Mouse (Mus musculus): ENCODE results near the gene Efna2. TPM values are rescaled to one million over a fixed set of nuclear protein-coding genes. Genes with fewer than 3 reads are reported as not detected.
A peak's percentile ranks its signal among the peaks of the same experiment; 100 is the strongest.

Gene Efna2
- total RNA-seq, 4 experiments from 2014 or later, result 6.8 to 9.1 (median 7.7) TPM

- peak in 1 of 2 experiments; percentile 96 for DNase-seq (ENCODE audit: low spot score in 2 of 2)
Observed at GRCm38 (mm10) chr10:80141786-80142529, 37.3 kb upstream of the Efna2 start.

- peak in 1 of 2 experiments; percentile 63 for DNase-seq (ENCODE audit: low spot score in 2 of 2)
Observed at GRCm38 (mm10) chr10:80142530-80142925, 36.8 kb upstream of the Efna2 start.

GRCm38 (mm10) chr10:80143664-80144063 lies 35.6 kb upstream of the Efna2 start:
- no peak for DNase-seq (ENCODE audit: low spot score in 2 of 2)

GRCm38 (mm10) chr10:80144159-80144558 lies 35.1 kb upstream of the Efna2 start:
- DNase-seq (ENCODE audit: low spot score in 2 of 2), result no peak

- DNase-seq (ENCODE audit: low spot score in 2 of 2), result peak in 1 of 2 experiments; percentile 79
Observed at GRCm38 (mm10) chr10:80144864-80145838, 34.1 kb upstream of the Efna2 start.

- DNase-seq (ENCODE audit: low spot score in 2 of 2), result no peak
Observed at GRCm38 (mm10) chr10:80145896-80146295, 33.4 kb upstream of the Efna2 start.

- DNase-seq (ENCODE audit: low spot score in 2 of 2), result no peak
Observed at GRCm38 (mm10) chr10:80146568-80147011, 32.7 kb upstream of the Efna2 start.

- no peak for DNase-seq (ENCODE audit: low spot score in 2 of 2)
Observed at GRCm38 (mm10) chr10:80147146-80147718, 32.0 kb upstream of the Efna2 start.

GRCm38 (mm10) chr10:80147719-80148601 lies 31.3 kb upstream of the Efna2 start, which contains the start of gene Midn:
Gene Midn (plus strand): TSS chr10:80148272.
- peak in 1 of 2 experiments; percentile 72 for DNase-seq (ENCODE audit: low spot score in 2 of 2)

GRCm38 (mm10) chr10:80148610-80149290 lies 30.5 kb upstream of the Efna2 start:
- DNase-seq (ENCODE audit: low spot score in 2 of 2), result peak; percentile 90 to 92

- peak; percentile 85 to 98 for DNase-seq (ENCODE audit: low spot score in 2 of 2)
Observed at GRCm38 (mm10) chr10:80149291-80150225, 29.7 kb upstream of the Efna2 start.

GRCm38 (mm10) chr10:80150226-80151210 lies 28.8 kb upstream of the Efna2 start:
- DNase-seq (ENCODE audit: low spot score in 2 of 2), result peak in 1 of 2 experiments; percentile 68

- DNase-seq (ENCODE audit: low spot score in 2 of 2), result peak in 1 of 2 experiments; percentile 62
Observed at GRCm38 (mm10) chr10:80151211-80152034, 27.9 kb upstream of the Efna2 start.

GRCm38 (mm10) chr10:80152071-80152872 lies 27.0 kb upstream of the Efna2 start:
- DNase-seq (ENCODE audit: low spot score in 2 of 2), result peak in 1 of 2 experiments; percentile 60

- DNase-seq (ENCODE audit: low spot score in 2 of 2), result peak in 1 of 2 experiments; percentile 62
Observed at GRCm38 (mm10) chr10:80152873-80153260, 26.4 kb upstream of the Efna2 start.

- no peak for DNase-seq (ENCODE audit: low spot score in 2 of 2)
Observed at GRCm38 (mm10) chr10:80153713-80154112, 25.6 kb upstream of the Efna2 start.

Data from left cerebral cortex, adult 8-10 months (tissue).